In genomic region chr10:109758921-109759600, GRCm38 (mm10) we compare ENCODE assay signal across 13 mouse cellular contexts.
DNase-seq lines count a peak whose midpoint lies in the region; ATAC-seq lines count a peak whose summit lies in the region.
"Had no signal": no experiment of that assay in that cellular context is flagged by ENCODE, and none has a peak within 500 bp of the region (broad histone marks: within the 10 kb centered on the region; RNA-seq: fewer than 3 reads in every experiment).

No protein-coding gene starts in this region.

- peak; percentile 89 for ATAC-seq in cerebellum, adult (ENCODE audit: insufficient number of reproducible peaks, low FRiP score, low TSS enrichment)
- ATAC-seq: liver, embryonic 12.5 days had no signal

- DNase-seq in cerebellum, postnatal 4 days (ENCODE audit: low spot score in 2 of 2), result no peak
- peak; percentile 29 to 32 for DNase-seq in left cerebral cortex, postnatal 36 days (ENCODE audit: low spot score in 2 of 2)
- no peak for DNase-seq in left cerebral cortex, postnatal 4 days
- DNase-seq in cerebellum, postnatal 10 days, result peak; percentile 49 to 52
- DNase-seq in layer of hippocampus, postnatal 10 days (ENCODE audit: low spot score in 2 of 2), result peak; percentile 13 to 35
- no peak for DNase-seq in embryo, embryonic 11 days
- DNase-seq in heart, adult 18-20 months, result no peak
- DNase-seq: adrenal gland, postnatal 25 days; kidney, adult 8-10 months; lung, postnatal 36 days; thymus, adult 18-20 months had no signal

- intact Hi-C loops in left cerebral cortex, postnatal 36 days (cut with DNase I), result no loop called here
- intact Hi-C loops in left cerebral cortex, postnatal 4 days (cut with DNase I), result no loop called here

Comparison
In these comparisons a context has a peak if more than half of its experiments do, and no peak if none do; other contexts are left out.
1. DNase-seq: peak in left cerebral cortex, postnatal 36 days (2 of 2), cerebellum, postnatal 10 days (2 of 2) and layer of hippocampus, postnatal 10 days (2 of 2); none in cerebellum, postnatal 4 days (0 of 2), left cerebral cortex, postnatal 4 days (single experiment), embryo, embryonic 11 days (single experiment) and heart, adult 18-20 months (0 of 2).